Mouse (Mus musculus) urinary bladder, postnatal 14 days (tissue): ENCODE data around the gene Sox5.
A peak's percentile ranks its signal among the peaks of the same experiment; 100 is the strongest.

Experiments used
- DNase-seq: peaks from one replicate; pipeline ENCODE4 v3.0.0; 2021; ENCODE audit warnings: low spot score

The Sox5 gene

GRCm38 (mm10) chr6:144105645-144106044, 676.1 kb downstream of the Sox5 start:
- DNase-seq = no peak

- DNase-seq = no peak
These were observed 678.2 kb downstream of the Sox5 start for GRCm38 (mm10) chr6:144103612-144104011.

- no peak for DNase-seq
These were observed 680.9 kb downstream of the Sox5 start for GRCm38 (mm10) chr6:144100852-144101251.

GRCm38 (mm10) chr6:144098119-144098518, 683.7 kb downstream of the Sox5 start:
- DNase-seq = no peak

GRCm38 (mm10) chr6:144088256-144088655, 693.5 kb downstream of the Sox5 start:
- no peak for DNase-seq

- DNase-seq = no peak
These were observed 695.5 kb downstream of the Sox5 start for GRCm38 (mm10) chr6:144086096-144086810.

GRCm38 (mm10) chr6:144082297-144082696, 699.5 kb downstream of the Sox5 start:
- DNase-seq = no peak

- no peak for DNase-seq
These were observed 704.0 kb downstream of the Sox5 start for GRCm38 (mm10) chr6:144077826-144078225.

GRCm38 (mm10) chr6:144076376-144076775, 705.4 kb downstream of the Sox5 start:
- DNase-seq = no peak

GRCm38 (mm10) chr6:144075327-144075941, 706.3 kb downstream of the Sox5 start:
- DNase-seq = no peak

- peak; percentile 47 for DNase-seq
These were observed 707.0 kb downstream of the Sox5 start for GRCm38 (mm10) chr6:144074826-144075225.

- no peak for DNase-seq
These were observed 711.3 kb downstream of the Sox5 start for GRCm38 (mm10) chr6:144070461-144070860.

- DNase-seq = no peak
These were observed 714.3 kb downstream of the Sox5 start for GRCm38 (mm10) chr6:144067491-144067890.

- DNase-seq = no peak
These were observed 719.3 kb downstream of the Sox5 start for GRCm38 (mm10) chr6:144062428-144062827.

- no peak for DNase-seq
These were observed 720.0 kb downstream of the Sox5 start for GRCm38 (mm10) chr6:144061814-144062213.

GRCm38 (mm10) chr6:144057098-144057632, 724.6 kb downstream of the Sox5 start:
- DNase-seq = no peak

- DNase-seq = peak; percentile 56
These were observed 725.3 kb downstream of the Sox5 start for GRCm38 (mm10) chr6:144056252-144057097.

GRCm38 (mm10) chr6:144052487-144052886, 729.3 kb downstream of the Sox5 start:
- no peak for DNase-seq

GRCm38 (mm10) chr6:144051316-144051715, 730.5 kb downstream of the Sox5 start:
- no peak for DNase-seq

GRCm38 (mm10) chr6:144048201-144048924, 733.4 kb downstream of the Sox5 start:
- no peak for DNase-seq

- no peak for DNase-seq
These were observed 736.3 kb downstream of the Sox5 start for GRCm38 (mm10) chr6:144045503-144045902.

- DNase-seq = no peak
These were observed 737.4 kb downstream of the Sox5 start for GRCm38 (mm10) chr6:144044381-144044780.
